Mouse (Mus musculus) cerebellum, adult 2 months (tissue): ENCODE measurements around the gene Wdfy2.

Experiments used
- CTCF ChIP-seq: fragments of 200-500 bp; IDR thresholded peaks from 2 replicates; pipeline ENCODE4 v1.5.1; 2011; ENCODE audit warnings: low read depth, mild to moderate bottlenecking, control low read depth, low read length, moderate library complexity, borderline replicate concordance; ENCODE audit not compliant: insufficient read depth
- POLR2A ChIP-seq: fragments of 200-500 bp; IDR thresholded peaks from 2 replicates; pipeline ENCODE4 v1.6.1; 2011; ENCODE audit warnings: low read length, control low read depth, borderline replicate concordance; ENCODE audit not compliant: insufficient read depth

GRCm38 (mm10) chr14:62812765-62813164, 24.7 kb upstream of the Wdfy2 start:
- no peak for TF ChIP-seq CTCF
- no peak for TF ChIP-seq POLR2A
